Comparison of ENCODE assay signal across 8 mouse cellular contexts in the genomic region with DNA sequence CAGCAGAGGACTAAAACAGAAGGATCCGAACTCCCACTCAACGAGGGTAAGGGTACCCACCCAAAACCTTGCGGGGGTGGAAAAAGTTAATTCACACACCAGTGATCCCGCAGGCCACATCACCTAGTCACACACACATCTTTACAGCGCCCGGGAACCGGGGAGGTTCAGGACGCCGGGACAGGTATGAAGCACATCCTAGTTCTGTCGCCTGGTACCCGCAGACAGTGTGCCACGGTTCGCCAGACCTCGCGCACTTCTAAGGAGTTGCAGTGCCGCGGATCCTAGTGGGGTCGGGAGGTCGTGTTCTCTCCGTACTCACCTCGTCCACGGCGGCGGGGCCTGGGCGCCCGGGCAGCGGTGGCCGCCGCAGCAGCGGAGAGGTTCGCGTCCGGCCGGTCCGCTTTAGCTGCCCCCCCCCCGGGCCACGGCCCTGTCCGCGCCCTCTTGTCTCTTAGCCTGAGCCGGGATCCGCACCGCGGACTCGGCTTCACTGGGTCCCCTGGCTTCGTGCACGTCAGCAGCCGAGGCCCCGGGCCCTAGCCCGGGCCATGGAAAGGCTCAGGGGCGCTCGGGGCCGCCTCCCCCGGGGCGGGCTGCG. TPM values are rescaled to one million over a fixed set of nuclear protein-coding genes. Genes with fewer than 3 reads are reported as not detected.
DNase-seq lines count a peak whose midpoint lies in the region; ATAC-seq and TF ChIP-seq lines count a peak whose summit lies in the region.

No protein-coding gene starts in this region.

- H3K9me3 ChIP-seq in heart, embryonic 10.5 days, result no peaks in the 10 kb centered on the region
- no peaks in the 10 kb centered on the region for H3K9me3 ChIP-seq in E14TG2a.4 (ENCODE audit: low read length)
- no peaks in the 10 kb centered on the region for H3K9me3 ChIP-seq in forebrain, embryonic 10.5 days
- H3K9me3 ChIP-seq in limb, embryonic 12.5 days, result no peaks in the 10 kb centered on the region

- H3K4me3 ChIP-seq in heart, embryonic 10.5 days, result peak overlapping the region; percentile 76
- peak overlapping the region; percentile 89 for H3K4me3 ChIP-seq in E14TG2a.4 (replicated peaks; ENCODE audit: low read length)
- peak overlapping the region; percentile 84 for H3K4me3 ChIP-seq in forebrain, embryonic 10.5 days
- peak overlapping the region; percentile 94 for H3K4me3 ChIP-seq in limb, embryonic 12.5 days (replicated peaks)
- H3K4me3 ChIP-seq in small intestine, adult 2 months (ENCODE audit: low read depth, low read length), result peak overlapping the region; percentile 72

- TF ChIP-seq POLR2A in small intestine, adult 2 months (IDR thresholded peaks at IDR 0.05; ENCODE audit: low read depth, low read length), result no peak

- DNase-seq in heart, embryonic 10.5 days (ENCODE audit: low spot score), result no peak
- no peak for DNase-seq in heart, adult 8-10 months (ENCODE audit: low spot score)
- peak; percentile 48 for DNase-seq in forebrain, embryonic 10.5 days (ENCODE audit: extremely low spot score, low spot score)
- DNase-seq in right cerebral cortex, postnatal 25 days, result no peak
- no peak for DNase-seq in left cerebral cortex, adult 11 months (ENCODE audit: low spot score)

- H3K4me1 ChIP-seq in heart, embryonic 10.5 days, result peaks cover 73% of the 10 kb centered on the region
- peaks cover 75% of the 10 kb centered on the region for H3K4me1 ChIP-seq in E14TG2a.4 (replicated peaks; ENCODE audit: low read depth, low read length)
- H3K4me1 ChIP-seq in forebrain, embryonic 10.5 days, result peaks cover 80% of the 10 kb centered on the region
- H3K4me1 ChIP-seq in limb, embryonic 12.5 days (replicated peaks), result peaks cover 52% of the 10 kb centered on the region
- H3K4me1 ChIP-seq in small intestine, adult 2 months (ENCODE audit: control insufficient read depth, insufficient read depth, insufficient read length, low read length), result peaks cover 9% of the 10 kb centered on the region

- ATAC-seq in limb, embryonic 12.5 days (ENCODE audit: insufficient number of reproducible peaks, insufficient read depth, low FRiP score, low TSS enrichment, low read depth), result no peak; the same call in 1 of the 2 replicates

- H3K9ac ChIP-seq in limb, embryonic 12.5 days (replicated peaks), result peak overlapping the region; percentile 98

- under 1% methylated on average over 53 of the region's 55 CpGs for WGBS in heart, embryonic 10.5 days
- WGBS in forebrain, embryonic 10.5 days, result under 1% methylated on average over 55 of the region's 55 CpGs
- WGBS in limb, embryonic 12.5 days, result under 1% methylated on average over 54 of the region's 55 CpGs
- WGBS in small intestine, adult 2 months, result under 1% methylated on average over 55 of the region's 55 CpGs

- peak overlapping the region; percentile 94 for H3K4me2 ChIP-seq in limb, embryonic 12.5 days

- peaks cover 66% of the 10 kb centered on the region for H3K27me3 ChIP-seq in heart, embryonic 10.5 days (ENCODE audit: insufficient read depth, poor library complexity, severe bottlenecking)
- H3K27me3 ChIP-seq in E14TG2a.4 (ENCODE audit: insufficient read depth, low read length), result peaks cover 84% of the 10 kb centered on the region
- H3K27me3 ChIP-seq in forebrain, embryonic 10.5 days (ENCODE audit: poor library complexity, severe bottlenecking), result peaks cover 64% of the 10 kb centered on the region
- H3K27me3 ChIP-seq in limb, embryonic 12.5 days, result no peaks in the 10 kb centered on the region
- peaks cover 15% of the 10 kb centered on the region for H3K27me3 ChIP-seq in small intestine, adult 2 months (ENCODE audit: control insufficient read depth, insufficient read depth, low read length)

- H3K27ac ChIP-seq in heart, embryonic 10.5 days, result peak overlapping the region; percentile 89
- peak overlapping the region; percentile 92 for H3K27ac ChIP-seq in forebrain, embryonic 10.5 days
- H3K27ac ChIP-seq in limb, embryonic 12.5 days, result peak overlapping the region; percentile 97
- no peak overlapping the region; the same call in 1 of the 2 replicates for H3K27ac ChIP-seq in small intestine, adult 2 months (ENCODE audit: insufficient read depth, low read depth, low read length)

- TF ChIP-seq CTCF in E14TG2a.4 (conservative IDR thresholded peaks at IDR 0.05; ENCODE audit: low read length), result no peak
- no peak for TF ChIP-seq CTCF in small intestine, adult 2 months (IDR thresholded peaks at IDR 0.05; ENCODE audit: extremely low read depth, insufficient read length, insufficient replicate concordance, low read depth, low read length)

- peaks cover 7% of the 10 kb centered on the region; the same call in 1 of the 2 replicates for H3K36me3 ChIP-seq in heart, embryonic 10.5 days
- H3K36me3 ChIP-seq in E14TG2a.4 (ENCODE audit: insufficient read depth, low read length), result 0 out of 2 replicates have a peak, but pooled peaks cover 2% of the 10 kb centered on the region
- peaks cover 14% of the 10 kb centered on the region for H3K36me3 ChIP-seq in forebrain, embryonic 10.5 days (replicated peaks)
- H3K36me3 ChIP-seq in limb, embryonic 12.5 days, result peaks cover 18% of the 10 kb centered on the region
- H3K36me3 ChIP-seq in small intestine, adult 2 months (ENCODE audit: control insufficient read depth, insufficient read depth, low read length), result no peaks in the 10 kb centered on the region

RNA-seq across cellular contexts. Expression of gene Sema3f, which starts 1.1 kb away (rescaled TPM):
- 4.7 and 13.2 TPM in 2 replicates for polyA plus RNA-seq in heart, embryonic 10.5 days (2016; fragmentation: Nextera tagmentation; extraction: Ambion mirVana)
- 10 to 100 TPM; 11.9 to 16.5 (median 14.3) TPM for total RNA-seq in heart, adult 8-10 months (2022)
- 10.0 and 11.2 TPM in 2 replicates for polyA plus RNA-seq in forebrain, embryonic 10.5 days (2016; fragmentation: Nextera tagmentation; extraction: Ambion mirVana)
- polyA plus RNA-seq in limb, embryonic 12.5 days (2016; fragmentation: Nextera tagmentation; extraction: Ambion mirVana), result 47.6 and 53.5 TPM in 2 replicates
- 24.2 and 30.7 TPM in 2 replicates for polyA plus RNA-seq in small intestine, adult 2 months (2012; rRNA removed)

RNA-seq across cellular contexts. Expression of gene Gnat1, which starts 29.7 kb away (rescaled TPM):
- 1.2 and 3.2 TPM in 2 replicates for polyA plus RNA-seq in heart, embryonic 10.5 days (2016; fragmentation: Nextera tagmentation; extraction: Ambion mirVana)
- total RNA-seq in heart, adult 8-10 months (2022), result not detected
- polyA plus RNA-seq in forebrain, embryonic 10.5 days (2016; fragmentation: Nextera tagmentation; extraction: Ambion mirVana), result 3.9 and 4.1 TPM in 2 replicates
- polyA plus RNA-seq in limb, embryonic 12.5 days (2016; fragmentation: Nextera tagmentation; extraction: Ambion mirVana), result 2.1 and 2.2 TPM in 2 replicates
- 0.13 and 0.17 TPM in 2 replicates for polyA plus RNA-seq in small intestine, adult 2 months (2012; rRNA removed)

RNA-seq across cellular contexts. Expression of gene Slc38a3, which starts 39.9 kb away (rescaled TPM):
- polyA plus RNA-seq in heart, embryonic 10.5 days (2016; fragmentation: Nextera tagmentation; extraction: Ambion mirVana), result 4.2 and 4.5 TPM in 2 replicates
- 10 to 100 TPM; 62.8 to 91.0 (median 81.6) TPM for total RNA-seq in heart, adult 8-10 months (2022)
- polyA plus RNA-seq in forebrain, embryonic 10.5 days (2016; fragmentation: Nextera tagmentation; extraction: Ambion mirVana), result 8.8 and 9.0 TPM in 2 replicates
- 3.5 and 5.0 TPM in 2 replicates for polyA plus RNA-seq in limb, embryonic 12.5 days (2016; fragmentation: Nextera tagmentation; extraction: Ambion mirVana)
- 2.8 and 48.7 TPM in 2 replicates for polyA plus RNA-seq in small intestine, adult 2 months (2012; rRNA removed)
